Mouse (Mus musculus): ENCODE data around the gene Glt6d1. TPM values are rescaled to one million over a fixed set of nuclear protein-coding genes. Genes with fewer than 3 reads are reported as not detected.

Glt6d1 gene
- total RNA-seq, 2 experiments from 2014 or later = not detected

GRCm38 (mm10) chr2:25798065-25798464, 17.6 kb downstream of the Glt6d1 start:
- no peak for ATAC-seq (replicated peaks; ENCODE audit: poor library complexity)

GRCm38 (mm10) chr2:25797635-25798034, 18.0 kb downstream of the Glt6d1 start:
- no peak for ATAC-seq (replicated peaks; ENCODE audit: poor library complexity)

DNA sequence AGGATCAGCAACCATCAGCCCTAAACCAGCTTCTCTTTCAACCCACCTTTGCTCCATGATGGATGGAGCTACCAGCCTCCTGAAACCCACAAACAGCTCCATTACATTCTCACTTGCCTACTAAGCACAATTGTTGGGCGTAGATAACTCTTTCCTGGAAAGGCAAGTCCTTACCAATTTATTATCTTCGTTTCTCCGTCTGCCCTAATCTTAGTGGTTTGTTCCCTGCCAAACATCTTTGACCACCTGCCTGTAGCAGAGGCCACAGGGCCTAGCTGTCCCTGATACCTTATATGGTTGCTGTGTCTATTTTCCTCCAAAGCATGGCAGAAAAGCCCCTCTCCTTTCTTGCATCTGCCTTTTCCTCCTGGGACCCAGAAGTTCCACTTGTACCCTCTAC, 26.6 kb downstream of the Glt6d1 start:
- ATAC-seq (replicated peaks; ENCODE audit: poor library complexity) = no peak

DNA sequence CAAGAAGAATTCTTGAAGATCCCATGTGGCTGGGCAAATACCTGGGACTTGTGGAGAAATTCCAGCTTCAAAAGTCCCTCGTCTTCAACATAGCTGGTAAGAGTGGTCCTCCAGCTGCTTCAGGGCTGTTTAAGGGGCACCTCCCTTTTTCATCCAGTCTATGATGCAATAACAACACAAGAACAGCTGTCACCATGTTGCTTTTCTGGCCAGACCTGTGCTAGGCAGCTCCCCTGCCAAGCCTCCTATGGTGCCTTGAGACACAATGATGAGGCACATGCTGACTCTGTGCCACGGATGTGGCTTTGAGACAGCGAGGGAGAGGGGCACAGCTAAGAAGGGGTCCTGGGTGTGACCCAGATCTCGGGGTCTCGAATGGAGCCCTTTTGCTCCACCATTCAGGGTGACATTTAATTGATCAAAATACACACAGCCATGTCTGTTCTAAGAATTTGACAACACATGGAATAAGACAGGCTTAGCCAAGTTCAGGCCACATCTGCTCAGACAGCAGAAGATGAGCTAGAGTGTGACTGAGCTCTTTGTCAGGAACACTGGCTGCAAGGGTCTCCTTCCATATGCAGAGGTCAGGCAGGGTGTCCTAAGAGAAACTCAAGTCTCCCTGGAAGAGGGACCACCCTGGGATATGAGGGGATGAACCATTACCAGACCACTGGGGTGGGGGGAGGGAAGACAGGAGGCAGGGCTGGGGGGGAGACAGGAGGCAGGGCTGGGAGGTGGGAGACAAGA, 29.9 kb downstream of the Glt6d1 start:
- no peak for ATAC-seq (replicated peaks; ENCODE audit: poor library complexity)

DNA sequence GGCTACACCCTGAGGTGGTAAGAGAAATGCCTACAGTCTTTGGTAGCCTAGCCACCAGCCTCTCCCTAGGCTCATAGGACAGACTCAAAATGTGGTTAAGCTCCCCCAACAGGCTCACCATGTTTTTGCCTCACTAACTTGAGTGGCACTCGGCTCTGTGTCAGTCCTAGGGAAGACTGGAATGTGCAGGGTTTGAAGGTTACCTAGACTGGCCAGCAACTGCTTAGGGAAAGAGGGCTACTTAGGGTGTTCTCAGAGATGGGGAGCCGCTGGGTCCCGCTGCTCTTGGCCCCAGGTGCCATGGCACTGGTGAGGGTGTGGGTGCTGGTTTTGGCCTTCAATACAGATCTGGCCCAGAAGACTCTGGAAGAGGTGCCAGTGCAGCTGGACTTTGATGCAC, 33.7 kb downstream of the Glt6d1 start, which contains the start of gene Gm13539:
Gm13539 (plus strand) TSS at position 301 of the 400 bp plus-strand sequence.
- ATAC-seq (replicated peaks; ENCODE audit: poor library complexity) = no peak

DNA sequence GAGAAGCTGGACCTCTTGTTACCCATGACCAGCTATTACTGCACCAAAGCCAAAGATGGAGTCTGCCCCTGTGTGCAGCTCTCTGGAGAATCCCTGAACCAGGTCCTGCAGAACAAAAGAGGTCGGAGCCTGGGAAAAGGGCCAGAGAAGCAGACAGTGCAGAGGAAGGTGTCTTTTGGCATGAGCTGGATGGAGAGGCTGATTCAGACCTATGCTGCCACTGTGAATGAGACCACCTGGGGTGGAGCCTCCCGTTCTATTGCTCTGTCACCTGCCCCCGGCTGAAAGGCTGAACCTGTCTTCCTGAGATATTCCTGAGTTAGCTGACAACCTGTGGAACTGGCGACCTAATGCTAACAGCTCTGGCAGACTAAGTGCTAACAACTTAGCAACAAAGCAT, 34.7 kb downstream of the Glt6d1 start:
- no peak for ATAC-seq (replicated peaks; ENCODE audit: poor library complexity)

DNA sequence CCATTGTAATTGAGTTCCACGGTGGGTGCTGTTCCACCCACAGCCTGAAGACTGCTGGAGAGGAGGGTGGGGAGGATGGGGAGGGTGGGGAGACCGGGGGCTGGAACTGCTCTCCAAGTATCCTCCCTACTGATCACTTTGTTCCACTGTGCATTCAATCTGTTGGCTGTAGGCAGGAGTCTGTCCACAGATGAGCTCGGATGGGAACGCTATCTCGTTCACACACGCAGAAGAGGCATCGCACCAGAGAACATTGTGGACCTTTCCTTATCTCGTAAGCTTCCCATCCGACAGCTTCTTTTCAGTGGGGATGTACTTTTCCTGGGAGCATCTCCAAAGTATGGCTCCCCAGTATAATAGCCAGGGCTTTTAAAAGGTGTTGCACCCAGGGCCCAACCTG, 36.6 kb downstream of the Glt6d1 start:
- no peak for ATAC-seq (replicated peaks; ENCODE audit: poor library complexity)

- no peak for ATAC-seq (replicated peaks; ENCODE audit: poor library complexity)
Observed at GRCm38 (mm10) chr2:25776717-25777116, 38.9 kb downstream of the Glt6d1 start, which contains the start of gene Lcn11. Gene Lcn11 (plus strand): TSS chr2:25777017.

DNA sequence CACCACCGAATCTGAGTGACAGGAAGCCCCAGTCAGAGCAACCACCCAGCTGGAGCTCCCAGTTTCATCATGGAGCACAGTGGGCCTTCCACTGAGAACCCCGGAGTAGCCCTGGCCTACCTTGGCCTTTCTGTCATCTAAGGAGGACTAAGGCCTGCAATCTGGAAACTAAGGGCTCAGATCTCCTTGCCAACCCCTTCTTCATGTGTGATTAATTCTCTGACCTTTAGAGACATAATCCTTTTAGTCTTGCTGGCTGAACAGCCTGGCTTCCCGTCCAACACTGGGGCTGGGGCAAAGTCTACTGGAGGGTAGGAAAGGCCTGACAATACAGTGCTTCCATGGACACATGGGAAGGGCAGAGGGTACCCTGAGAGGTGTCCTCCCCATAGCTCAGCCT, 39.7 kb downstream of the Glt6d1 start:
- ATAC-seq (replicated peaks; ENCODE audit: poor library complexity) = no peak

GRCm38 (mm10) chr2:25774640-25775039, 41.0 kb downstream of the Glt6d1 start:
- ATAC-seq (replicated peaks; ENCODE audit: poor library complexity) = no peak

GRCm38 (mm10) chr2:25773507-25773906, 42.1 kb downstream of the Glt6d1 start:
- ATAC-seq (replicated peaks; ENCODE audit: poor library complexity) = no peak

GRCm38 (mm10) chr2:25767764-25768163, 47.9 kb downstream of the Glt6d1 start:
- ATAC-seq (replicated peaks; ENCODE audit: poor library complexity) = no peak

- ATAC-seq (replicated peaks; ENCODE audit: poor library complexity) = no peak
Observed at GRCm38 (mm10) chr2:25765269-25765668, 50.4 kb downstream of the Glt6d1 start, which contains the start of gene Lcn3. Gene Lcn3 (plus strand): TSS chr2:25765569.

DNA sequence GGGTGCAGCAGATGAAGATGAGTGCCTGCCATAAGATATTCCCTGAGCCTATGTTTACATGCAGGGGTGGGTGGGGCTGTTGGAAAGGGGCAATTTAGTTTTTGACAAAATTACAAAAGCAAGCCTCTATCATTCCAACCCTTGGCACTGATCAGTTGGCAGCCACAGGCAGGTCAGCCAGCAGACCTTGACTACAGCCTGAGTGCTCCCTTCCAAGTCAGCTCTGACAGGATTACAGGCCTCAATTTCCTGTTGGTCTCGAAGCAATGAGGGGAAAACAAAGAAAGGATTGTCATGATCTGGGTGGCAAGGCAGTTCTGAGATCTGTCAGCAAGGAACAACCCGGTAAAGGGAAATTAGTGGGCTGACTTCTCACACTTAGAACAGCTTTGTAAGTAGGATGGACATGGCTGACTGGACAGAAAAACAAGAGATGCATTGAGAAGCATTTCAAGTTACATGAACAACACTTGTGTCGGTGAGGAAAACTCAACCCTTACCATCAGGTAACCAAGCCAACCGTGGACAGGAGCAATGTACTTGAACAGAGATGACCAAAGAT, 57.5 kb downstream of the Glt6d1 start:
- ATAC-seq (replicated peaks; ENCODE audit: poor library complexity) = no peak

DNA sequence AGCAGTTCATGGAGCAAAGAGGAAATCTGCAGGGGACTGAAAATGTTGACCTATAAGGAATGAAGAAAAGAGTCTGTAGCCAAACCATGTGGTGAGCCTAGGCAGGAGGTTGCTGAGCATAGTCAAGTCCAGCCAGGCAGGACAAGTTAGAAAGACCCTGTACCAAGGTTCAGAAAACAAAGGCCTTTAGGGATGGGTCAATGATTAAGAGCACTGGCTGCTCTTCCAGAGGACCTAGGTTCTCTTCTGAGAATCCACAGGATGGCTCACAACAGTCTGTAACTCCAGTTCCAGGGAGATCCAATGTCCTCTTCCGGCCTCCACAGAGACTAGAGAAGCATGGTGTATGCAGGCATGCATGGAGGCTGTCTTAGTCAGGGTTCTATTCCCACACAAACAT, 61.4 kb downstream of the Glt6d1 start:
- ATAC-seq (replicated peaks; ENCODE audit: poor library complexity) = no peak

Other genes with a start within 250 kb of the Glt6d1 start
- gene Mamdc4, start 241.0 kb downstream of the Glt6d1 start, total RNA-seq (2015) = 0.42 and 0.86 TPM in 2 replicates
- gene Mamdc4, start 241.0 kb downstream of the Glt6d1 start, total RNA-seq (2017) = 0.12 and 9.3 TPM in 2 replicates
- gene Phpt1, start 240.6 kb downstream of the Glt6d1 start, total RNA-seq (2015) = 48.1 and 56.5 TPM in 2 replicates
- gene Phpt1, start 240.6 kb downstream of the Glt6d1 start, total RNA-seq (2017) = 29.6 and 35.4 TPM in 2 replicates
- not detected in 2 replicates for gene Ajm1, start 234.1 kb downstream of the Glt6d1 start, total RNA-seq (2015)
- 0.10 TPM in 1 of 2 replicates, not detected in the other for gene Ajm1, start 234.1 kb downstream of the Glt6d1 start, total RNA-seq (2017)
- 37.4 and 49.5 TPM in 2 replicates for gene Rabl6, start 207.3 kb downstream of the Glt6d1 start, total RNA-seq (2015)
- gene Rabl6, start 207.3 kb downstream of the Glt6d1 start, total RNA-seq (2017) = 54.9 and 86.7 TPM in 2 replicates
- not detected in 2 replicates for gene Ccdc183, start 198.2 kb downstream of the Glt6d1 start, total RNA-seq (2015)
- gene Ccdc183, start 198.2 kb downstream of the Glt6d1 start, total RNA-seq (2017) = not detected in 2 replicates
- gene Tmem141, start 193.8 kb downstream of the Glt6d1 start, total RNA-seq (2015) = 9.9 and 17.4 TPM in 2 replicates
- gene Tmem141, start 193.8 kb downstream of the Glt6d1 start, total RNA-seq (2017) = 18.1 and 18.6 TPM in 2 replicates
- 0.68 and 1.4 TPM in 2 replicates for gene Fcna, start 187.8 kb downstream of the Glt6d1 start, total RNA-seq (2015)
- 0.50 and 1.7 TPM in 2 replicates for gene Fcna, start 187.8 kb downstream of the Glt6d1 start, total RNA-seq (2017)
- gene Lcn8, start 162.7 kb downstream of the Glt6d1 start, total RNA-seq (2015) = not detected in 2 replicates
- gene Lcn8, start 162.7 kb downstream of the Glt6d1 start, total RNA-seq (2017) = not detected in 2 replicates
- gene Lcn5, start 157.9 kb downstream of the Glt6d1 start, total RNA-seq (2015) = not detected in 2 replicates
- not detected in 2 replicates for gene Lcn5, start 157.9 kb downstream of the Glt6d1 start, total RNA-seq (2017)
- not detected in 2 replicates for gene Lcn6, start 139.1 kb downstream of the Glt6d1 start, total RNA-seq (2015)
- not detected in 2 replicates for gene Lcn6, start 139.1 kb downstream of the Glt6d1 start, total RNA-seq (2017)
- gene Lcn10, start 133.1 kb downstream of the Glt6d1 start, total RNA-seq (2015) = not detected in 2 replicates
- not detected in 2 replicates for gene Lcn10, start 133.1 kb downstream of the Glt6d1 start, total RNA-seq (2017)
- gene Obp2a, start 115.8 kb downstream of the Glt6d1 start, total RNA-seq (2015) = not detected in 2 replicates
- not detected in 2 replicates for gene Obp2a, start 115.8 kb downstream of the Glt6d1 start, total RNA-seq (2017)
- gene Bmyc, start 109.1 kb downstream of the Glt6d1 start, total RNA-seq (2015) = 16.0 and 19.1 TPM in 2 replicates
- gene Bmyc, start 109.1 kb downstream of the Glt6d1 start, total RNA-seq (2017) = 6.5 and 8.6 TPM in 2 replicates
- not detected in 2 replicates for gene Obp2b, start 78.8 kb downstream of the Glt6d1 start, total RNA-seq (2015)
- gene Obp2b, start 78.8 kb downstream of the Glt6d1 start, total RNA-seq (2017) = not detected in 2 replicates
- gene Lcn3, start 50.3 kb downstream of the Glt6d1 start, total RNA-seq (2015) = not detected in 2 replicates
- not detected in 2 replicates for gene Lcn3, start 50.3 kb downstream of the Glt6d1 start, total RNA-seq (2017)
- not detected in 2 replicates for gene Lcn11, start 38.8 kb downstream of the Glt6d1 start, total RNA-seq (2015)
- gene Lcn11, start 38.8 kb downstream of the Glt6d1 start, total RNA-seq (2017) = not detected in 2 replicates
- not detected in 2 replicates for gene Gm13539, start 33.6 kb downstream of the Glt6d1 start, total RNA-seq (2015)
- not detected in 2 replicates for gene Gm13539, start 33.6 kb downstream of the Glt6d1 start, total RNA-seq (2017)
- gene Lcn9, start 7.3 kb upstream of the Glt6d1 start, total RNA-seq (2015) = not detected in 2 replicates
- not detected in 2 replicates for gene Lcn9, start 7.3 kb upstream of the Glt6d1 start, total RNA-seq (2017)
- gene Sohlh1, start 31.4 kb upstream of the Glt6d1 start, total RNA-seq (2015) = not detected in 2 replicates
- not detected in 2 replicates for gene Sohlh1, start 31.4 kb upstream of the Glt6d1 start, total RNA-seq (2017)
- gene Kcnt1, start 47.9 kb upstream of the Glt6d1 start, total RNA-seq (2015) = not detected in 2 replicates
- gene Kcnt1, start 47.9 kb upstream of the Glt6d1 start, total RNA-seq (2017) = not detected in 2 replicates
- gene Camsap1, start 167.4 kb upstream of the Glt6d1 start, total RNA-seq (2015) = 12.5 and 13.2 TPM in 2 replicates
- gene Camsap1, start 167.4 kb upstream of the Glt6d1 start, total RNA-seq (2017) = 7.9 and 14.2 TPM in 2 replicates
- 62.2 and 62.7 TPM in 2 replicates for gene Ubac1, start 205.9 kb upstream of the Glt6d1 start, total RNA-seq (2015)
- gene Ubac1, start 205.9 kb upstream of the Glt6d1 start, total RNA-seq (2017) = 34.4 and 44.1 TPM in 2 replicates

Measured in megakaryocyte progenitor cell, adult 5-6 weeks (primary cell).